ENCODE assay signal across 15 mouse cellular contexts in genomic region chr10:85496981-85497380, GRCm38 (mm10).
"Had no signal": no experiment of that assay in that cellular context is flagged by ENCODE, and none has a peak within 500 bp of the region (broad histone marks: within the 10 kb centered on the region; RNA-seq: fewer than 3 reads in every experiment).

No protein-coding gene starts in this region.

- H3K4me3 ChIP-seq: liver, embryonic 13.5 days; neural tube, embryonic 13.5 days had no signal

- H3K4me1 ChIP-seq: liver, embryonic 13.5 days had no signal

- H3K36me3 ChIP-seq: liver, embryonic 13.5 days; neural tube, embryonic 13.5 days had no signal

- H3K4me2 ChIP-seq: liver, embryonic 13.5 days; lung, embryonic 14.5 days; midbrain, embryonic 11.5 days; neural tube, embryonic 13.5 days had no signal

- H3K9ac ChIP-seq: liver, embryonic 13.5 days; lung, embryonic 14.5 days; neural tube, embryonic 13.5 days had no signal

- ATAC-seq: lung, postnatal 0 days had no signal

- H3K27ac ChIP-seq: liver, embryonic 13.5 days; neural tube, embryonic 13.5 days had no signal

- DNase-seq: kidney, adult 11 months; kidney, adult 9 months; kidney, postnatal 10 days; kidney, postnatal 4 days; left cerebral cortex, postnatal 4 days; liver, embryonic 13.5 days; lung, embryonic 14.5 days; lung, postnatal 36 days; midbrain, embryonic 14.5 days; retina, postnatal 1 day; thymus, adult 18-20 months; thymus, postnatal 36 days had no signal

- H3K9me3 ChIP-seq: liver, embryonic 13.5 days; neural tube, embryonic 13.5 days had no signal

- H3K27me3 ChIP-seq: liver, embryonic 13.5 days; neural tube, embryonic 13.5 days had no signal
